Mouse (Mus musculus) kidney, embryonic 14.5 days (tissue): ENCODE data around the gene Mccc1. TPM values are rescaled to one million over a fixed set of nuclear protein-coding genes. Genes with fewer than 3 reads are reported as not detected.
A peak's percentile ranks its signal among the peaks of the same experiment; 100 is the strongest.

Source experiments
- ATAC-seq: fragments of 200-750 bp; cut with Nextera tagmentation; 2 replicates; pipeline ENCODE4 v1.8.0; 2017; ENCODE audit warnings: moderate number of reproducible peaks, mild to moderate bottlenecking, moderate TSS enrichment, moderate library complexity; ENCODE audit not compliant: low FRiP score, low TSS enrichment
- H3K27ac ChIP-seq: fragments of 300-500 bp; sonication (generic); 2 replicates; pipeline ENCODE4 v1.5.1; 2014; ENCODE audit warnings: low read depth, mild to moderate bottlenecking, low read length, moderate library complexity, mixed read lengths
- H3K27me3 ChIP-seq: fragments of 300-500 bp; sonication (generic); 2 replicates; pipeline ENCODE4 v1.6.1; 2014; ENCODE audit warnings: mild to moderate bottlenecking, low read length; ENCODE audit not compliant: control insufficient read depth, insufficient read depth
- H3K36me3 ChIP-seq: fragments of 300-500 bp; sonication (generic); 2 replicates; pipeline ENCODE4 v1.6.1; 2014; ENCODE audit warnings: low read length, mixed read lengths; ENCODE audit not compliant: control insufficient read depth, insufficient read depth
- H3K4me1 ChIP-seq: fragments of 300-500 bp; sonication (generic); 2 replicates; pipeline ENCODE4 v1.6.1; 2014; ENCODE audit warnings: low read length, mixed read lengths; ENCODE audit not compliant: control insufficient read depth, insufficient read depth
- H3K4me2 ChIP-seq: fragments of 300-500 bp; sonication (generic); replicated peaks from 2 replicates; pipeline ENCODE4 v1.6.1; 2014; ENCODE audit warnings: low read depth, mild to moderate bottlenecking, low read length
- H3K4me3 ChIP-seq: fragments of 300-500 bp; sonication (generic); 2 replicates; pipeline ENCODE4 v1.5.1; 2014; ENCODE audit warnings: mild to moderate bottlenecking, low read length
- H3K9ac ChIP-seq: fragments of 300-500 bp; sonication (generic); 2 replicates; pipeline ENCODE4 v1.6.1; 2014; ENCODE audit warnings: low read depth, mild to moderate bottlenecking, low read length, moderate library complexity
- H3K9me3 ChIP-seq: fragments of 300-500 bp; sonication (generic); 2 replicates; pipeline ENCODE4 v1.6.1; 2016; ENCODE audit warnings: low read length; ENCODE audit not compliant: control insufficient read depth
- WGBS: fragments of 180-500 bp; shearing (Covaris S2); extraction: QIAGEN DNeasy Blood & Tissue Kit; methylation state at CpG from one replicate; pipeline ENCODE4 v1.1.7; 2014; 5-methylcytosine and 5-hydroxymethylcytosine counted together
- polyA plus RNA-seq: library from polyadenylated mRNA; unstranded; fragments of >200 nt; fragmentation: Nextera tagmentation; extraction: Ambion mirVana; gene quantifications from 2 replicates; pipeline ENCODE4 v1.2.1, GENCODE M21; 2014

Gene Mccc1
- polyA plus RNA-seq, 1 experiment from 2014 or later: 41.4 TPM

GRCm38 (mm10) chr3:36008411-36009154, 8.1 kb upstream of the Mccc1 start:
- no peak overlapping the region for H3K4me3 ChIP-seq
- H3K4me2 ChIP-seq: no peak overlapping the region
- H3K9me3 ChIP-seq: no peaks in the 10 kb centered on the region
- H3K27me3 ChIP-seq: no peaks in the 10 kb centered on the region
- H3K36me3 ChIP-seq: no peaks in the 10 kb centered on the region
- H3K4me1 ChIP-seq: no peaks in the 10 kb centered on the region
- no peak overlapping the region for H3K9ac ChIP-seq
- ATAC-seq: no peak
- WGBS: 56% methylated on average over 4 of the region's 4 CpGs
- no peak overlapping the region for H3K27ac ChIP-seq

GRCm38 (mm10) chr3:36004028-36004895, 3.8 kb upstream of the Mccc1 start:
- H3K27ac ChIP-seq: no peak overlapping the region
- H3K9ac ChIP-seq: no peak overlapping the region
- no peaks in the 10 kb centered on the region for H3K36me3 ChIP-seq
- H3K4me1 ChIP-seq: no peaks in the 10 kb centered on the region
- H3K4me3 ChIP-seq: no peak overlapping the region
- no peaks in the 10 kb centered on the region for H3K9me3 ChIP-seq
- H3K4me2 ChIP-seq: no peak overlapping the region
- 69% methylated on average over 4 of the region's 4 CpGs for WGBS
- no peak for ATAC-seq
- no peaks in the 10 kb centered on the region for H3K27me3 ChIP-seq

- no peaks in the 10 kb centered on the region for H3K4me1 ChIP-seq
- no peak overlapping the region for H3K27ac ChIP-seq
- H3K36me3 ChIP-seq: peaks cover 14% of the 10 kb centered on the region; the same call in 1 of the 2 replicates
- H3K9ac ChIP-seq: no peak overlapping the region
- H3K27me3 ChIP-seq: no peaks in the 10 kb centered on the region
- H3K9me3 ChIP-seq: no peaks in the 10 kb centered on the region
- WGBS: 68% methylated on average over 11 of the region's 11 CpGs
- H3K4me2 ChIP-seq: no peak overlapping the region
- H3K4me3 ChIP-seq: no peak overlapping the region
- ATAC-seq: no peak
Measured at GRCm38 (mm10) chr3:35994552-35995531, 5.6 kb downstream of the Mccc1 start.

GRCm38 (mm10) chr3:35990715-35991114, 9.8 kb downstream of the Mccc1 start:
- H3K4me3 ChIP-seq: no peak overlapping the region
- H3K36me3 ChIP-seq: peaks cover 25% of the 10 kb centered on the region; the same call in 1 of the 2 replicates
- H3K27me3 ChIP-seq: no peaks in the 10 kb centered on the region
- no peak overlapping the region for H3K4me2 ChIP-seq
- no peak overlapping the region for H3K27ac ChIP-seq
- 93% methylated on average over 7 of the region's 7 CpGs for WGBS
- no peak for ATAC-seq
- no peaks in the 10 kb centered on the region for H3K9me3 ChIP-seq
- H3K9ac ChIP-seq: no peak overlapping the region
- H3K4me1 ChIP-seq: no peaks in the 10 kb centered on the region

- Histone ChIP-seq H3K4me3 (no peak overlapping the region), H3K27ac (no peak overlapping the region), H3K4me2 (no peak overlapping the region), H3K9ac (no peak overlapping the region), H3K9me3 (no peaks in the 10 kb centered on the region), H3K4me1 (no peaks in the 10 kb centered on the region), H3K27me3 (no peaks in the 10 kb centered on the region), H3K36me3 (peaks cover 35% of the 10 kb centered on the region)
- no peak for ATAC-seq
- 92% methylated on average over 6 of the region's 6 CpGs for WGBS
Measured at GRCm38 (mm10) chr3:35988031-35988430, 12.4 kb downstream of the Mccc1 start.

GRCm38 (mm10) chr3:35986266-35986665, 14.2 kb downstream of the Mccc1 start:
- H3K9me3 ChIP-seq: no peaks in the 10 kb centered on the region
- no peak for ATAC-seq
- H3K4me2 ChIP-seq: no peak overlapping the region
- no peaks in the 10 kb centered on the region for H3K4me1 ChIP-seq
- H3K36me3 ChIP-seq: peaks cover 44% of the 10 kb centered on the region
- H3K4me3 ChIP-seq: no peak overlapping the region
- H3K27ac ChIP-seq: no peak overlapping the region
- H3K27me3 ChIP-seq: no peaks in the 10 kb centered on the region
- no peak overlapping the region for H3K9ac ChIP-seq
- 90% methylated on average over 6 of the region's 6 CpGs for WGBS

GRCm38 (mm10) chr3:35973551-35973950, 26.9 kb downstream of the Mccc1 start:
- H3K4me3 ChIP-seq: no peak overlapping the region
- H3K27ac ChIP-seq: no peak overlapping the region
- H3K4me1 ChIP-seq: no peaks in the 10 kb centered on the region
- no peaks in the 10 kb centered on the region for H3K27me3 ChIP-seq
- no peak overlapping the region for H3K9ac ChIP-seq
- WGBS: 79% methylated on average over 7 of the region's 7 CpGs
- peaks cover 52% of the 10 kb centered on the region for H3K36me3 ChIP-seq
- no peak for ATAC-seq
- H3K4me2 ChIP-seq: no peak overlapping the region
- no peaks in the 10 kb centered on the region for H3K9me3 ChIP-seq

- H3K4me1 ChIP-seq: no peaks in the 10 kb centered on the region
- H3K4me3 ChIP-seq: no peak overlapping the region
- H3K27me3 ChIP-seq: no peaks in the 10 kb centered on the region
- H3K9ac ChIP-seq: no peak overlapping the region
- no peak overlapping the region for H3K4me2 ChIP-seq
- H3K36me3 ChIP-seq: peaks cover 49% of the 10 kb centered on the region
- no peaks in the 10 kb centered on the region for H3K9me3 ChIP-seq
- 0 out of 2 replicates have a peak, but pooled peaks have one; percentile 24 for ATAC-seq
- WGBS: 76% methylated on average over 4 of the region's 4 CpGs
- H3K27ac ChIP-seq: no peak overlapping the region
Measured at GRCm38 (mm10) chr3:35972985-35973384, 27.5 kb downstream of the Mccc1 start.
